Mouse (Mus musculus) heart, postnatal 0 days (tissue): Measurements from ENCODE around the gene Ticam1. TPM values are rescaled to one million over a fixed set of nuclear protein-coding genes. Genes with fewer than 3 reads are reported as not detected.
A peak's percentile ranks its signal among the peaks of the same experiment; 100 is the strongest.

Experiments
- ATAC-seq: fragments of 200-750 bp; cut with Nextera tagmentation; 2 replicates; pipeline ENCODE4 v1.8.0; 2017; ENCODE audit warnings: low read depth, moderate number of reproducible peaks, moderate library complexity; ENCODE audit not compliant: insufficient read depth
- DNase-seq: peaks from one replicate; pipeline ENCODE4 v3.0.0-alpha.2; 2016; ENCODE audit warnings: low spot score
- H3K27ac ChIP-seq: fragments of 300-500 bp; sonication (generic); 2 replicates; pipeline ENCODE4 v1.5.1; 2014; ENCODE audit warnings: low read depth, mild to moderate bottlenecking
- H3K27me3 ChIP-seq: fragments of 300-500 bp; sonication (generic); 2 replicates; pipeline ENCODE4 v1.6.1; 2014; ENCODE audit warnings: low read length, mixed read lengths; ENCODE audit not compliant: control insufficient read depth, insufficient read depth
- H3K36me3 ChIP-seq: fragments of 300-500 bp; sonication (generic); replicated peaks from 2 replicates; pipeline ENCODE4 v1.6.1; 2014; ENCODE audit warnings: low read length, mixed read lengths; ENCODE audit not compliant: control insufficient read depth, insufficient read depth
- H3K4me1 ChIP-seq: fragments of 300-500 bp; sonication (generic); 2 replicates; pipeline ENCODE4 v1.6.1; 2014; ENCODE audit warnings: antibody characterized with exemption; ENCODE audit not compliant: control insufficient read depth, insufficient read depth
- H3K4me2 ChIP-seq: fragments of 300-500 bp; sonication (generic); 2 replicates; pipeline ENCODE4 v1.6.1; 2014; ENCODE audit warnings: low read depth, mild to moderate bottlenecking, low read length, moderate library complexity
- H3K4me3 ChIP-seq: fragments of 300-500 bp; sonication (generic); 2 replicates; pipeline ENCODE4 v1.5.1; 2014; ENCODE audit warnings: low read depth, low read length
- H3K9ac ChIP-seq: fragments of 300-500 bp; sonication (generic); replicated peaks from 2 replicates; pipeline ENCODE4 v1.6.1; 2014; ENCODE audit warnings: low read depth, low read length, mixed read lengths
- H3K9me3 ChIP-seq: fragments of 300-500 bp; sonication (generic); replicated peaks from 2 replicates; pipeline ENCODE4 v1.6.1; 2016; ENCODE audit warnings: low read length; ENCODE audit not compliant: control insufficient read depth
- CTCF ChIP-seq: IDR thresholded peaks from 2 replicates; pipeline ENCODE4 v1.5.1; 2016; ENCODE audit warnings: antibody characterized with exemption, control low read depth, low read depth
- EP300 ChIP-seq: IDR thresholded peaks from 2 replicates; pipeline ENCODE4 v1.6.1; 2016; ENCODE audit warnings: antibody characterized with exemption, low read depth
- WGBS: fragments of 180-500 bp; shearing (Covaris S2); extraction: QIAGEN DNeasy Blood & Tissue Kit; methylation state at CpG from one replicate; pipeline ENCODE4 v1.1.7; 2014; 5-methylcytosine and 5-hydroxymethylcytosine counted together
- polyA plus RNA-seq: library from polyadenylated mRNA; unstranded; fragments of >200 nt; fragmentation: Nextera tagmentation; extraction: Ambion mirVana; gene quantifications from 2 replicates; pipeline ENCODE4 v1.2.1, GENCODE M21; 2015
- total RNA-seq: library from RNA; depleted of rRNA; stranded (reverse); fragments of >200 nt; gene quantifications from 2 replicates; pipeline ENCODE4 v1.2.3, GENCODE M21; 2014; ENCODE audit warnings: low replicate concordance

Gene Ticam1
- total and polyA plus RNA-seq, 2 experiments from 2014 or later: 4.4 to 13.8 TPM

GRCm38 (mm10) chr17:56289371-56290331 is 13.1 kb upstream of the Ticam1 start:
- ATAC-seq (peak; percentile 28), DNase-seq (peak; percentile 54)
- Histone ChIP-seq H3K4me1 (peaks cover 27% of the 10 kb centered on the region), H3K27me3 (no peaks in the 10 kb centered on the region), H3K4me2 (peak overlapping the region; percentile 70), H3K27ac (peak overlapping the region; percentile 93), H3K4me3 (peak overlapping the region; percentile 58), H3K9me3 (no peaks in the 10 kb centered on the region), H3K9ac (peak overlapping the region; percentile 57), H3K36me3 (peaks cover 25% of the 10 kb centered on the region)
- TF ChIP-seq EP300 (no peak), CTCF (no peak)
- 3% methylated on average over 23 of the region's 23 CpGs for WGBS

- TF ChIP-seq EP300 (no peak), CTCF (no peak)
- WGBS: 44% methylated on average over 3 of the region's 3 CpGs
- H3K27me3 ChIP-seq: no peaks in the 10 kb centered on the region
- peaks cover 27% of the 10 kb centered on the region for H3K4me1 ChIP-seq
- H3K9ac ChIP-seq: peak overlapping the region; percentile 57; the same call in 1 of the 2 replicates
- peaks cover 33% of the 10 kb centered on the region for H3K36me3 ChIP-seq
- H3K9me3 ChIP-seq: no peaks in the 10 kb centered on the region
- peak overlapping the region; percentile 93 for H3K27ac ChIP-seq
- H3K4me3 ChIP-seq: peak overlapping the region; percentile 58
- H3K4me2 ChIP-seq: peak overlapping the region; percentile 70
- DNase-seq: no peak
- no peak for ATAC-seq
Measured at GRCm38 (mm10) chr17:56288866-56289265, 12.3 kb upstream of the Ticam1 start.

- Histone ChIP-seq H3K4me3 (no peak overlapping the region), H3K9ac (no peak overlapping the region; the same call in 1 of the 2 replicates), H3K36me3 (peaks cover 42% of the 10 kb centered on the region), H3K27ac (peak overlapping the region; percentile 93), H3K9me3 (no peaks in the 10 kb centered on the region), H3K4me2 (peak overlapping the region; percentile 3; the same call in 1 of the 2 replicates), H3K4me1 (peaks cover 27% of the 10 kb centered on the region), H3K27me3 (no peaks in the 10 kb centered on the region)
- WGBS: 29% methylated on average over 3 of the region's 3 CpGs
- ATAC-seq (no peak), DNase-seq (peak; percentile 73)
- TF ChIP-seq EP300: no peak
Measured at GRCm38 (mm10) chr17:56287830-56288229, 11.2 kb upstream of the Ticam1 start.

- no peak overlapping the region for H3K27ac ChIP-seq
- H3K4me3 ChIP-seq: no peak overlapping the region
- peaks cover 20% of the 10 kb centered on the region for H3K4me1 ChIP-seq
- no peaks in the 10 kb centered on the region for H3K9me3 ChIP-seq
- H3K36me3 ChIP-seq: peaks cover 58% of the 10 kb centered on the region
- H3K4me2 ChIP-seq: no peak overlapping the region
- no peaks in the 10 kb centered on the region for H3K27me3 ChIP-seq
- ATAC-seq: no peak
- no peak for TF ChIP-seq CTCF
- no peak for TF ChIP-seq EP300
- H3K9ac ChIP-seq: no peak overlapping the region
- DNase-seq: no peak
- 94% methylated on average over 11 of the region's 11 CpGs for WGBS
Measured at GRCm38 (mm10) chr17:56285995-56286394, 9.4 kb upstream of the Ticam1 start.

- Histone ChIP-seq H3K4me1 (peaks cover 13% of the 10 kb centered on the region), H3K27ac (peak overlapping the region; percentile 20; the same call in 1 of the 2 replicates), H3K4me3 (no peak overlapping the region), H3K4me2 (no peak overlapping the region), H3K9ac (no peak overlapping the region), H3K9me3 (no peaks in the 10 kb centered on the region), H3K36me3 (peaks cover 77% of the 10 kb centered on the region), H3K27me3 (no peaks in the 10 kb centered on the region)
- ATAC-seq (no peak), DNase-seq (no peak)
- TF ChIP-seq CTCF (no peak), EP300 (no peak)
- 84% methylated on average over 8 of the region's 8 CpGs for WGBS
Measured at GRCm38 (mm10) chr17:56283316-56283715, 6.7 kb upstream of the Ticam1 start.
